Mouse (Mus musculus) heart, postnatal 14 days (tissue): ENCODE results near the gene Slc13a3. TPM values are rescaled to one million over a fixed set of nuclear protein-coding genes. Genes with fewer than 3 reads are reported as not detected.

Source experiments
- DNase-seq, 2 experiments: peaks; one replicate each; pipeline ENCODE4 v3.0.0; 2021 to 2022
- intact Hi-C: fragments of 180-260 bp; cut with DNase I; formaldehyde crosslinking; loops from one replicate; pipeline ENCODE4 v1.15.1; 2025
- total RNA-seq, 2 experiments: library from RNA; stranded (reverse); gene quantifications; 2 replicates each; pipeline ENCODE4 v1.2.3; 2021

Gene Slc13a3
- total RNA-seq, 2 experiments from 2014 or later: 0.34 to 0.38 TPM

DNA sequence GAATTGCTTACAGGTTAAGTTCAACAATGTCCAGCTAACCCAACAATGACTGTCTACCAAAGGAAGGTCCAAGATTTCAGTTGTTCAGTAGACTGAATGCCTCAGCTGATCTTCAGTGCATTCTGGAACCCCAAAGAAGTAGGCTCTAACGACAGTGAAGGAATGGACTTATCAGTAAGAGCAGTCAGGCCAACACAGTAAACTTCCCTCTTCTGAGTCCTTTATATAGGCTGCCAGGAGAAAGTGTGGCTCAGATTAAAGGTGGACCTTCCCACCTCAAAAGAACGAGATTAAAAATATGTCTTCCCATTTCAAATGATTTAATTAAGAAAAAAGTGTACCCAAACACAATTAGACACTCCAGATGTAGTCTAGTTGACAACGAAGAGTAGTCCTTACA lies 102.7 kb downstream of the Slc13a3 start:
- DNase-seq: no peak
- intact Hi-C loops: no loop called here

- intact Hi-C loops: no loop called here
- DNase-seq: no peak
Observed at GRCm38 (mm10) chr2:165368496-165368895, 104.5 kb downstream of the Slc13a3 start, which contains the start of gene Zfp663. Gene Zfp663 (minus strand): TSS chr2:165368729.

DNA sequence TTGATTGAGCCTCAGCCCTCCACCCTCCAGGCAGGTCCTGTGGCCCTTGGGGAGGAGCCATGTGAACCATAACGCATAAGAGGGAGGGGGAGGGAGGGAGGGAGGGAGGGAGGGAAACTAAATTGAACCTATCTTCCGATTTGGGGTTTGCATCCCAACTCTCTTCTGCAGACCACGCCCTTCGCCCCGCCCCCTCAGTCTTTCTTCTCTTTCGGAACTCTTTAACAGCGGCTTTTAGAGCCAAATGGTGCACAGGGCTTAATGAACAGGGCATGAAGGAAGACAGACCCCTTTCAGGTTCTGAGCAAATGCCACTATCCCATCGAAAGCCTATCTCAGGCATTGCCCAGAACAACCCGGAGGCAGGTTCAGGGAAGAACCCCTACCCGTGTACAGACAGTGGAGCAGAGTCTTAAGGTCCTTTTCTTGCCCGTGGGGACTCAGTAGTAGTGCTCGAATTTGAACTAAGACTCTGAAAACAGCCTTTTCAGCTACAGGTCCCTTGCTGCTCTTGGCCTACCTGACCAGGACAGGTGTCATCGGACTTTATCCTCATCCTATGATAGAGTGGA lies 105.1 kb downstream of the Slc13a3 start:
- intact Hi-C loops: no loop called here
- peak in 1 of 2 experiments; percentile 16 for DNase-seq

DNA sequence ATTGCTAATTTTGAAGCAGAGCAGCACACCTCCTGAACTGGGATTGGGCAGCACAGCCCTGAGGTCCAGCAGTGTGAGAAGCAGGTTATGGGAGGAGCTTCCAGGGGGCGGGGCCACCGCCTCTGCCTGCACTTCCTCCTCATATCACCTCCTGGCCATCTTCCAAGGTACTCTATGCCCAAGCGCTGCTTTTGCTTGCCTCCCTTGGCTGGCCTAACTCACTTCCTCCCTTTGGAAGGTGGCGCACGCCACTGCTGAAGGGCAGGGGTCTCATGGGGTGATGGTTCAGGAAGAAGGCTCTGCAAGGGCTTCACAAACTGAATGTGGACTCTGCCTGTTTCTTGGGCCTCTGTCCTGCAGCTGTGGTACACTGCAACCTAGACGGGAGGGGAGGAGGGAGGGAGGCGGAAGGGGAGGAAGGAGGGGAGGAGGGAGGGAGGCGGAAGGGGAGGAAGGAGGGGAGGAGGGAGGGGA lies 105.9 kb downstream of the Slc13a3 start:
- intact Hi-C loops: no loop called here
- DNase-seq: peak; percentile 14 to 16

- peak; percentile 63 to 75 for DNase-seq
- intact Hi-C loops: loop anchor here (2.0 to 5.0 kb wide), 2 partner anchors 122 to 402 kb away; partner anchors contain the start of gene Slc12a5
Observed at GRCm38 (mm10) chr2:165364334-165365091, 108.5 kb downstream of the Slc13a3 start.

DNA sequence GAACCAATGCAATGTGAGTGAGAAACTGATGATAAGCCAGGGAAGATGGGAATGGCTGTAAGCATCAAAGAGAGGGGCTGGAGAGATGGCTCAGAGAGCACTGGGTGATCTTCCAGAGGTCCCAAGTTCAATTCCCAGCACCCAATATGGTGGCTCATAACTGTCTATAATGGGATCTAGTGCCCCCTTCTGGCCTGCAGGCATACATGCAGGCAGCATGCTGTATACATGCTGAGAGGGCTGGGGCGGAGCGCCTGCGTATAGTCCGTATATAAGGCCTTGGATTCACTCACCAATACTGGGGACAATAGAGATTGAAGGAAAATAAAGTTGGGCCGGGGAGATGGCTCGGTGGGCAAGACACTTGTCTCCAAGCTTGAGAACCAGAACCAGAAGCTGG lies 109.7 kb downstream of the Slc13a3 start:
- intact Hi-C loops: loop anchor here (5.0 kb wide), 1 partner anchor 401 kb away; the partner anchor contains the start of gene Slc12a5
- no peak for DNase-seq

GRCm38 (mm10) chr2:165360861-165361260 lies 112.2 kb downstream of the Slc13a3 start:
- intact Hi-C loops: loop anchor here (2.0 to 5.0 kb wide), 2 partner anchors 286 to 399 kb away; partner anchors contain the start of gene Slc12a5
- DNase-seq: peak; percentile 64 to 76

Other genes with a start within 250 kb of the Slc13a3 start
- gene Cdh22, start 238.4 kb downstream of the Slc13a3 start, total RNA-seq: under 1 TPM; 0.17 to 0.22 TPM
- 10 to 100 TPM; 16.9 to 17.4 TPM for gene Slc35c2, start 185.4 kb downstream of the Slc13a3 start, total RNA-seq
- gene Elmo2, start 146.8 kb downstream of the Slc13a3 start, total RNA-seq: 10 to 100 TPM; 22.2 to 25.1 TPM
- not detected for gene Zfp663, start 104.5 kb downstream of the Slc13a3 start, total RNA-seq
- 1 to 10 TPM; 2.9 to 3.0 TPM for gene Zfp334, start 85.0 kb downstream of the Slc13a3 start, total RNA-seq
- not detected for gene Ocstamp, start 72.8 kb downstream of the Slc13a3 start, total RNA-seq
- gene Trp53rka, start 20.1 kb upstream of the Slc13a3 start, total RNA-seq: 10 to 100 TPM; 10.6 to 10.9 TPM
- 1 to 10 TPM; 3.4 to 4.4 TPM for gene Slc2a10, start 30.6 kb upstream of the Slc13a3 start, total RNA-seq
- gene Eya2, start 121.8 kb upstream of the Slc13a3 start, total RNA-seq: 1 to 10 TPM; 1.8 to 2.5 TPM